Mouse (Mus musculus) myocyte (in vitro differentiated cells): ENCODE data around the gene Patz1.

ENCODE experiments used
- CEBPB ChIP-seq: IDR thresholded peaks from 2 replicates; pipeline ENCODE4 v1.6.1; 2011; ENCODE audit warnings: mild to moderate bottlenecking, moderate library complexity; ENCODE audit not compliant: poor library complexity, insufficient read depth, severe bottlenecking
- MAX ChIP-seq: IDR thresholded peaks from one replicate; pipeline ENCODE4 v1.6.1; 2011; ENCODE audit warnings: low read depth, mild to moderate bottlenecking, control low read depth
- MYOG ChIP-seq, 3 experiments: IDR thresholded peaks; one replicate each; pipeline ENCODE4 v1.6.1; 2011; ENCODE audit warnings: control low read depth in 2 of 3, low read depth in 2 of 3, mild to moderate bottlenecking in 2 of 3; ENCODE audit not compliant: insufficient read length in 2 of 3, control insufficient read depth in 1 of 3, insufficient read depth in 1 of 3
- POLR2A ChIP-seq: IDR thresholded peaks from one replicate; pipeline ENCODE4 v1.6.1; 2011; ENCODE audit warnings: low read depth, mild to moderate bottlenecking, control low read depth, moderate library complexity; ENCODE audit not compliant: insufficient read length
- POLR2AphosphoS2 ChIP-seq: IDR thresholded peaks from one replicate; pipeline ENCODE4 v1.6.1; 2011; ENCODE audit warnings: low read depth, control low read depth; ENCODE audit not compliant: insufficient read length
- TCF12 ChIP-seq: IDR thresholded peaks from one replicate; pipeline ENCODE4 v1.6.1; 2011; ENCODE audit warnings: mild to moderate bottlenecking, control low read depth; ENCODE audit not compliant: poor library complexity, insufficient read depth, severe bottlenecking
- USF1 ChIP-seq: IDR thresholded peaks from one replicate; pipeline ENCODE4 v1.6.1; 2011; ENCODE audit warnings: low read depth, mild to moderate bottlenecking, control low read depth, moderate library complexity

DNA sequence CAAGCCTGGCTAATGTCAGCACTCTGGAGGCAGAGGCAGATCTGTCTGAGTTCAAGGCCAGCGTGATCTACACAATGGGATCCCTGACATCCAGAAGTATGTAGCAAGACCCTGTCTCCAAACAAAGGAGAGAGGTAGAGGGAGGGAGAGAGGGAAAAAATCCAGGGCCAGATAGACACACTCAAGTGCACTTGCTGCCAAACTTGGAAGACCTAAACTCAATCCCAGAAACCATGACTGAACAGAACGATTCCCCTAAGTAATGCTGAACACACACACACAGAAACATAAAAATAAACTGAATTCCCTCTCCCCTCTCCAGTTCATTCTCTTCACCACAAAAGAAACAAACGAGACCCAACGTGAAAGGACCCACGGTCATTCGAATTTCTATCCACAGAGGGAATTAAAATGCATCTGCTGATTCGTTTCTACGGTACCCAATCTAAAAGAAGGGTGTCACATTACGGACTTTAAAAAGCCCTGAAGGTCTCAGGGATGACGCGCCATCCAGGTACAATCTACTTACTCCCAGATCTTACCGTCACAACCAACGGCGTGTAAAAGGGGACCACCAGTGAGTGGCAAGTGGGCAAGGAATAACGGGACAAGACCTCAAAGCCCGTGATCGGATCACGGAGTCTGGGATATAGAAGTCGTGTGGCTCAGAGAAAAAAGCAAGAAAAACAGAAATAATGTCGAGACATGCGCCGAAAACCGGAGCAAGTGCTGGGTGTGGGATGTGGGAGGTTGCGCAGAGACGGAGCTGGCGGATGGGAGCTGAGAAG lies 23.2 kb upstream of the Patz1 start:
- no peak for TF ChIP-seq POLR2AphosphoS2
- no peak for TF ChIP-seq POLR2A
- TF ChIP-seq MAX: no peak
- TF ChIP-seq TCF12: no peak
- no peak for TF ChIP-seq MYOG (IDR thresholded peaks at IDR 0.05; ENCODE audit: control insufficient read depth in 1 of 3, insufficient read depth in 1 of 3, insufficient read length in 2 of 3, low read depth in 2 of 3)
- no peak for TF ChIP-seq CEBPB
- no peak for TF ChIP-seq USF1
